Mouse (Mus musculus) right cerebral cortex, postnatal 10 days (tissue): Measurements from ENCODE around the gene H2-Q2.
"Not testable (repeated sequence)": the region's sequence is repeated elsewhere in the genome, so short reads cannot be mapped to it uniquely, and the experiment has no call there.

Experiments used
- DNase-seq, 2 experiments: peaks; one replicate each; pipeline ENCODE4 v3.0.0; 2021; ENCODE audit warnings: low spot score in 2 of 2

Gene H2-Q2

DNA sequence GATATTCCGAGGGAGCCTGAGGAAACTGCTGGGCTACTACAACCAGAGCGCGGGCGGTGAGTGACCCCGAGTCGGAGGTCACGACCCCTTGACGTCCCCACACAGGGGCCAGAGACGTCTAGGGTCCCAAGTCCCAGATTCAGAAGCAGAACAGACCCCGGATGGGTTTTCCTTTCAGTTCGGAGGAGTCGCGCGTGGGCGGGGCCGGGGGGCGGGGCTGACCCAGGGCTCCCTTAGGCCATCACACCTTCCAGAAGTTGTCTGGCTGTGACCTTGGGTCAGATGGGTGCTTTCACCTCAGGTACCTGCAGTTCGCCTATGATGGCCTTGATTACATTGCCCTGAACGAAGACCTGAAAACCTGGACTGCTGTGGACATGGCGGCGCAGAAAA is 17.4 kb downstream of the H2-Q2 start:
- no peak for DNase-seq

DNA sequence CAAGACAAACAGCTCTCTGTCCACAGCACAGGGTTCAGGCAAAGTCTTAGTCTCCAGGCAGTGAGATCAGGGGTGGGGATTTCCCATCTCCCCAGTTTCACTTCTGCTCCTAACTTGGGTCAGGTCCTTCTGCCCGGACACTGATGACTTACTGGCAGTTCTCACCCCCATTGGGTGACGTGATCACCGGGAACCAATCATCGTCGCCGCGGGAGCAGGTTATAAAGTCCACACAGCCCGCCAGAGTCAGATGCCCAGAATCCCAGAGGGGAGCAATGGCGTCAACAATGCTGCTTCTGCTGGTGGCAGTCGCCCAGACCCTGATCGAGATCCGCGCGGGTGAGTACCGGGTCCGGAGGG is 37.3 kb downstream of the H2-Q2 start, which contains the start of gene H2-Q4:
H2-Q4 (plus strand) TSS at position 249 of the 360 bp plus-strand sequence.
- DNase-seq = peak; percentile 87 to 88

- DNase-seq = peak; percentile 22 to 26
These were observed 37.8 kb downstream of the H2-Q2 start for GRCm38 (mm10) chr17:35379729-35380451.

- DNase-seq = not testable (repeated sequence)
These were observed 47.8 kb downstream of the H2-Q2 start for GRCm38 (mm10) chr17:35389796-35390195.

DNA sequence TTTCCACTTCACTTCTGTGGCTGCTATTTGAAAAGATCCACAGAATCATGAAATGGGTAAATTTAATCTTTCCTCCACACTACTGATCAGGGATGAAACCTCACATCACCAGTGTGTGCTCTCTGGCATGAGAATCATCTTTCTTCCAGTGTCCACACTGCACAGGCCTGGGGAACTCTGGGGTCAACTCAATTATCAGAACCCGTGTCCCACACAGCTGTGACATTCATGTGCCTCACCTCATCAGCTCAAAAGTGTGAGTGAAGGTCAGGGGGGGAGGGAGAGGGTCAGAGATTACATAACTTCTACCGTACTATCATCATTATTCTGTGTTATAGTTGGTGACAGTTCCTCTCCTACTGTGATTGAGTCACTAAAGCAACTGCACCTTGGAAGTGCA is 50.6 kb downstream of the H2-Q2 start:
- DNase-seq = not testable (repeated sequence)

GRCm38 (mm10) chr17:35393864-35394800 is 52.1 kb downstream of the H2-Q2 start:
- not testable (repeated sequence) for DNase-seq
